Mouse (Mus musculus) heart, postnatal 0 days (tissue): ENCODE measurements at regions not wholly inside any gene's neighbourhood (a gene's known extent, or its start where the extent isn't known, plus 50 kb on each side); places are given as distances from the start of the nearest gene placed in this dataset.

Experiments
- ATAC-seq: fragments of 200-750 bp; cut with Nextera tagmentation; 2 replicates; pipeline ENCODE4 v1.8.0; 2017; ENCODE audit warnings: low read depth, moderate number of reproducible peaks, moderate library complexity; ENCODE audit not compliant: insufficient read depth
- DNase-seq: peaks from one replicate; pipeline ENCODE4 v3.0.0-alpha.2; 2016; ENCODE audit warnings: low spot score
- H3K27ac ChIP-seq: fragments of 300-500 bp; sonication (generic); 2 replicates; pipeline ENCODE4 v1.5.1; 2014; ENCODE audit warnings: low read depth, mild to moderate bottlenecking
- H3K27me3 ChIP-seq: fragments of 300-500 bp; sonication (generic); 2 replicates; pipeline ENCODE4 v1.6.1; 2014; ENCODE audit warnings: low read length, mixed read lengths; ENCODE audit not compliant: control insufficient read depth, insufficient read depth
- H3K36me3 ChIP-seq: fragments of 300-500 bp; sonication (generic); replicated peaks from 2 replicates; pipeline ENCODE4 v1.6.1; 2014; ENCODE audit warnings: low read length, mixed read lengths; ENCODE audit not compliant: control insufficient read depth, insufficient read depth
- H3K4me1 ChIP-seq: fragments of 300-500 bp; sonication (generic); 2 replicates; pipeline ENCODE4 v1.6.1; 2014; ENCODE audit warnings: antibody characterized with exemption; ENCODE audit not compliant: control insufficient read depth, insufficient read depth
- H3K4me2 ChIP-seq: fragments of 300-500 bp; sonication (generic); 2 replicates; pipeline ENCODE4 v1.6.1; 2014; ENCODE audit warnings: low read depth, mild to moderate bottlenecking, low read length, moderate library complexity
- H3K4me3 ChIP-seq: fragments of 300-500 bp; sonication (generic); 2 replicates; pipeline ENCODE4 v1.5.1; 2014; ENCODE audit warnings: low read depth, low read length
- H3K9ac ChIP-seq: fragments of 300-500 bp; sonication (generic); replicated peaks from 2 replicates; pipeline ENCODE4 v1.6.1; 2014; ENCODE audit warnings: low read depth, low read length, mixed read lengths
- H3K9me3 ChIP-seq: fragments of 300-500 bp; sonication (generic); replicated peaks from 2 replicates; pipeline ENCODE4 v1.6.1; 2016; ENCODE audit warnings: low read length; ENCODE audit not compliant: control insufficient read depth
- CTCF ChIP-seq: IDR thresholded peaks from 2 replicates; pipeline ENCODE4 v1.5.1; 2016; ENCODE audit warnings: antibody characterized with exemption, control low read depth, low read depth
- EP300 ChIP-seq: IDR thresholded peaks from 2 replicates; pipeline ENCODE4 v1.6.1; 2016; ENCODE audit warnings: antibody characterized with exemption, low read depth
- WGBS: fragments of 180-500 bp; shearing (Covaris S2); extraction: QIAGEN DNeasy Blood & Tissue Kit; methylation state at CpG from one replicate; pipeline ENCODE4 v1.1.7; 2014; 5-methylcytosine and 5-hydroxymethylcytosine counted together

GRCm38 (mm10) chr2:123401064-123401463 lies 636.0 kb downstream of the Sqor start:
- Histone ChIP-seq H3K36me3 (no peaks in the 10 kb centered on the region), H3K4me3 (no peak overlapping the region), H3K27ac (no peak overlapping the region), H3K27me3 (no peaks in the 10 kb centered on the region), H3K4me1 (no peaks in the 10 kb centered on the region), H3K4me2 (no peak overlapping the region), H3K9ac (no peak overlapping the region), H3K9me3 (no peaks in the 10 kb centered on the region)
- TF ChIP-seq CTCF (no peak), EP300 (no peak)
- no peak for ATAC-seq
- no peak for DNase-seq

GRCm38 (mm10) chr2:123409075-123409474 lies 644.0 kb downstream of the Sqor start:
- TF ChIP-seq EP300 = no peak
- TF ChIP-seq CTCF = no peak
- DNase-seq = no peak
- WGBS = 18% methylated on average over 3 of the region's 3 CpGs
- Histone ChIP-seq H3K9ac (no peak overlapping the region), H3K9me3 (no peaks in the 10 kb centered on the region), H3K36me3 (no peaks in the 10 kb centered on the region), H3K27ac (0 out of 2 replicates have a peak overlapping the region, but pooled peaks have one; percentile 30), H3K4me1 (0 out of 2 replicates have a peak, but pooled peaks cover 3% of the 10 kb centered on the region), H3K4me2 (no peak overlapping the region), H3K27me3 (no peaks in the 10 kb centered on the region), H3K4me3 (no peak overlapping the region)
- ATAC-seq = peak; percentile 53; the same call in 1 of the 2 replicates

- ATAC-seq (no peak), DNase-seq (no peak)
- H3K36me3 ChIP-seq = no peaks in the 10 kb centered on the region
- no peaks in the 10 kb centered on the region for H3K4me1 ChIP-seq
- 61% methylated on average over 5 of the region's 5 CpGs for WGBS
- H3K4me3 ChIP-seq = no peak overlapping the region
- H3K27me3 ChIP-seq = no peaks in the 10 kb centered on the region
- no peak overlapping the region for H3K27ac ChIP-seq
- no peak for TF ChIP-seq EP300
- TF ChIP-seq CTCF = no peak
- no peak overlapping the region for H3K9ac ChIP-seq
- no peak overlapping the region for H3K4me2 ChIP-seq
- no peaks in the 10 kb centered on the region for H3K9me3 ChIP-seq
Measured at GRCm38 (mm10) chr2:123458034-123458677, 631.6 kb upstream of the Sema6d start.

GRCm38 (mm10) chr2:123473840-123474239 lies 615.9 kb upstream of the Sema6d start:
- no peak for DNase-seq
- H3K4me3 ChIP-seq = no peak overlapping the region
- no peak overlapping the region for H3K9ac ChIP-seq
- 35% methylated on average over 2 of the region's 2 CpGs for WGBS
- no peaks in the 10 kb centered on the region for H3K27me3 ChIP-seq
- H3K9me3 ChIP-seq = no peaks in the 10 kb centered on the region
- no peak for TF ChIP-seq CTCF
- TF ChIP-seq EP300 = no peak
- no peak overlapping the region for H3K27ac ChIP-seq
- no peaks in the 10 kb centered on the region for H3K4me1 ChIP-seq
- ATAC-seq = no peak
- H3K4me2 ChIP-seq = no peak overlapping the region
- H3K36me3 ChIP-seq = no peaks in the 10 kb centered on the region

- H3K4me1 ChIP-seq = no peaks in the 10 kb centered on the region
- H3K4me3 ChIP-seq = no peak overlapping the region
- TF ChIP-seq EP300 (no peak), CTCF (no peak)
- H3K4me2 ChIP-seq = no peak overlapping the region
- 21% methylated on average over 1 of the region's 1 CpGs for WGBS
- no peak for DNase-seq
- no peak overlapping the region for H3K9ac ChIP-seq
- ATAC-seq = no peak
- no peak overlapping the region for H3K27ac ChIP-seq
- H3K27me3 ChIP-seq = no peaks in the 10 kb centered on the region
- no peaks in the 10 kb centered on the region for H3K36me3 ChIP-seq
- no peaks in the 10 kb centered on the region for H3K9me3 ChIP-seq
Measured at GRCm38 (mm10) chr2:123486681-123487080, 603.1 kb upstream of the Sema6d start.

- WGBS = 76% methylated on average over 1 of the region's 1 CpGs
- no peak for TF ChIP-seq EP300
- TF ChIP-seq CTCF = no peak
- H3K27ac ChIP-seq = no peak overlapping the region
Measured at GRCm38 (mm10) chr2:123506162-123506561, 583.6 kb upstream of the Sema6d start.

More at GRCm38 (mm10) chr2:123506162-123506561, 583.6 kb upstream of the Sema6d start:
- Histone ChIP-seq H3K36me3 (no peaks in the 10 kb centered on the region), H3K4me2 (no peak overlapping the region), H3K9me3 (no peaks in the 10 kb centered on the region), H3K4me3 (no peak overlapping the region), H3K9ac (no peak overlapping the region), H3K4me1 (no peaks in the 10 kb centered on the region), H3K27me3 (no peaks in the 10 kb centered on the region)
- ATAC-seq = no peak
- no peak for DNase-seq
